Mouse (Mus musculus): Measurements from ENCODE around the gene Msantd2. TPM values are rescaled to one million over a fixed set of nuclear protein-coding genes. Genes with fewer than 3 reads are reported as not detected.

Msantd2 gene
- total RNA-seq, 1 experiment from 2014 or later, result 28.5 TPM

- no peak for ATAC-seq (replicated peaks; ENCODE audit: insufficient number of reproducible peaks, low FRiP score, low TSS enrichment, poor library complexity, severe bottlenecking)
These were observed 66.0 kb downstream of the Msantd2 start, which contains the start of gene Siae for GRCm38 (mm10) chr9:37554838-37555748. Siae (plus strand) TSS chr9:37555698.

- ATAC-seq (replicated peaks; ENCODE audit: insufficient number of reproducible peaks, low FRiP score, low TSS enrichment, poor library complexity, severe bottlenecking), result no peak
These were observed 67.2 kb downstream of the Msantd2 start for GRCm38 (mm10) chr9:37556366-37556765.

- ATAC-seq (replicated peaks; ENCODE audit: insufficient number of reproducible peaks, low FRiP score, low TSS enrichment, poor library complexity, severe bottlenecking), result no peak
These were observed 71.5 kb downstream of the Msantd2 start for GRCm38 (mm10) chr9:37560617-37561016.

- no peak for ATAC-seq (replicated peaks; ENCODE audit: insufficient number of reproducible peaks, low FRiP score, low TSS enrichment, poor library complexity, severe bottlenecking)
These were observed 74.7 kb downstream of the Msantd2 start for GRCm38 (mm10) chr9:37563805-37564204.

GRCm38 (mm10) chr9:37567019-37567418, 77.9 kb downstream of the Msantd2 start:
- no peak for ATAC-seq (replicated peaks; ENCODE audit: insufficient number of reproducible peaks, low FRiP score, low TSS enrichment, poor library complexity, severe bottlenecking)

GRCm38 (mm10) chr9:37567454-37567853, 78.3 kb downstream of the Msantd2 start:
- ATAC-seq (replicated peaks; ENCODE audit: insufficient number of reproducible peaks, low FRiP score, low TSS enrichment, poor library complexity, severe bottlenecking), result no peak

- ATAC-seq (replicated peaks; ENCODE audit: insufficient number of reproducible peaks, low FRiP score, low TSS enrichment, poor library complexity, severe bottlenecking), result no peak
These were observed 78.9 kb downstream of the Msantd2 start for GRCm38 (mm10) chr9:37567892-37568604.

GRCm38 (mm10) chr9:37568605-37569214, 79.6 kb downstream of the Msantd2 start:
- no peak for ATAC-seq (replicated peaks; ENCODE audit: insufficient number of reproducible peaks, low FRiP score, low TSS enrichment, poor library complexity, severe bottlenecking)

GRCm38 (mm10) chr9:37569231-37569835, 80.2 kb downstream of the Msantd2 start:
- ATAC-seq (replicated peaks; ENCODE audit: insufficient number of reproducible peaks, low FRiP score, low TSS enrichment, poor library complexity, severe bottlenecking), result no peak

GRCm38 (mm10) chr9:37572204-37572876, 83.2 kb downstream of the Msantd2 start:
- ATAC-seq (replicated peaks; ENCODE audit: insufficient number of reproducible peaks, low FRiP score, low TSS enrichment, poor library complexity, severe bottlenecking), result no peak

Other genes with a start within 250 kb of the Msantd2 start
- gene Slc37a2, start 233.6 kb upstream of the Msantd2 start, total RNA-seq (2017), result 2.0 to 10.9 TPM (median 3.3 TPM) in 3 replicates
- gene Ccdc15, start 140.9 kb upstream of the Msantd2 start, total RNA-seq (2017), result 2.0 to 13.8 TPM (median 2.8 TPM) in 3 replicates
- gene Hepacam, start 122.0 kb upstream of the Msantd2 start, total RNA-seq (2017), result not detected in 3 replicates
- gene Robo4, start 87.4 kb upstream of the Msantd2 start, total RNA-seq (2017), result not detected in 3 replicates
- not detected in 3 replicates for gene Robo3, start 56.1 kb upstream of the Msantd2 start, total RNA-seq (2017)
- 3.2 TPM in 1 of 3 replicates, not detected in the others for gene Esam, start 38.8 kb downstream of the Msantd2 start, total RNA-seq (2017)
- gene Vsig2, start 49.9 kb downstream of the Msantd2 start, total RNA-seq (2017), result not detected in 3 replicates
- gene Nrgn, start 63.6 kb downstream of the Msantd2 start, total RNA-seq (2017), result 6.3 to 35.0 TPM (median 6.9 TPM) in 3 replicates
- gene Siae, start 66.4 kb downstream of the Msantd2 start, total RNA-seq (2017), result 4.1 to 10.4 TPM (median 4.7 TPM) in 3 replicates
- 1.3 to 3.3 TPM in 2 of 3 replicates, not detected in the other for gene Spa17, start 124.4 kb downstream of the Msantd2 start, total RNA-seq (2017)
- 27.0 to 51.1 TPM (median 38.1 TPM) in 3 replicates for gene Tbrg1, start 168.0 kb downstream of the Msantd2 start, total RNA-seq (2017)
- not detected in 3 replicates for gene Panx3, start 179.9 kb downstream of the Msantd2 start, total RNA-seq (2017)
- not detected in 3 replicates for gene Olfr160, start 226.9 kb downstream of the Msantd2 start, total RNA-seq (2017)

Measured in monocyte, adult 5-6 weeks (primary cell).